Mouse (Mus musculus) lung, adult 2 months (tissue): ENCODE results near the gene Olfr494.

Experiments
- CTCF ChIP-seq: fragments of 200-500 bp; IDR thresholded peaks from 2 replicates; pipeline ENCODE4 v1.5.1; 2011; ENCODE audit warnings: mild to moderate bottlenecking, low read length, control low read depth; ENCODE audit not compliant: insufficient read depth
- POLR2A ChIP-seq: fragments of 200-500 bp; IDR thresholded peaks from 2 replicates; pipeline ENCODE4 v1.6.1; 2011; ENCODE audit warnings: low read depth, mild to moderate bottlenecking, control low read depth, low read length, borderline replicate concordance; ENCODE audit errors: extremely low read depth

DNA sequence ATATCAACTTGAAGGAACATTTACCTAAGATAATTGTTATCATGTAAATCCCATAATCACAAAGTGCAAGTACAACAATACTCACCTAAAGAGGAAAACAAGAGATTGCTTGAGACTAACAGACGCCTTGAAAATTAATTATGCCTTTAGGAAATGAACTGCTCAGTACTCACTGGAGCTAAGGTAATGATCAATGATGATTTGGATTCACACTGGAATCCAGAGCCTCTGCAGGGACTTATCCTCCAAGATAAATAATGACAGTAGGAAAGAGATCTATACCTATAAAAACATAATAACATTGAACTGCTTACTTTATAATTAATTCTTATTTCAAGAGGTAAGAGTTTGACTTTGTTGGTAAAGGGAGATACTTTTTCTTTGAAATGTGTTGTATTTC is 27.7 kb downstream of the Olfr494 start, which contains the start of gene Olfr495:
- TF ChIP-seq CTCF, result no peak
- no peak for TF ChIP-seq POLR2A
